Mouse (Mus musculus): ENCODE data around the gene Apol11b. TPM values are rescaled to one million over a fixed set of nuclear protein-coding genes. Genes with fewer than 3 reads are reported as not detected.

The Apol11b gene
- total RNA-seq, 1 experiment: not detected

- no peaks in the 10 kb centered on the region for H3K36me3 ChIP-seq (ENCODE audit: control insufficient read depth, insufficient read depth, low read length, poor library complexity, severe bottlenecking)
- no peaks in the 10 kb centered on the region for H3K4me1 ChIP-seq (ENCODE audit: control insufficient read depth in 2 of 2, insufficient read depth in 2 of 2, low read length in 2 of 2, poor library complexity in 1 of 2)
- in situ Hi-C loops (cut with MboI; ENCODE audit: low sequenced_read_pairs in 2 of 2, unreplicated experiment in 2 of 2): no loop called here
- no peaks in the 10 kb centered on the region for H3K9me3 ChIP-seq (ENCODE audit: control insufficient read depth, insufficient read depth, low read depth, low read length)
- DNase-seq (ENCODE audit: low read depth, low spot score): no peak
- H3K4me3 ChIP-seq (ENCODE audit: insufficient read depth in 1 of 2, low read depth in 1 of 2, low read length in 2 of 2, poor library complexity in 1 of 2, severe bottlenecking in 1 of 2): no peak overlapping the region
- no peak overlapping the region for H3K9ac ChIP-seq (ENCODE audit: insufficient read depth, low read depth, low read length, poor library complexity, severe bottlenecking)
- no peak for TF ChIP-seq CHD2 (IDR thresholded peaks at IDR 0.05; ENCODE audit: low read depth, low read length)
- TF ChIP-seq ZC3H11A (IDR thresholded peaks at IDR 0.05; ENCODE audit: borderline replicate concordance, low read depth, low read length): no peak
- no peak for TF ChIP-seq MAFK (IDR thresholded peaks at IDR 0.05; ENCODE audit: insufficient read depth, low read depth, low read length)
- TF ChIP-seq ZNF384 (IDR thresholded peaks at IDR 0.05; ENCODE audit: low read depth, low read length): no peak
- no peak for TF ChIP-seq HCFC1 (IDR thresholded peaks at IDR 0.05; ENCODE audit: borderline replicate concordance, insufficient read depth, low read length)
- no peak overlapping the region for H3K27ac ChIP-seq (ENCODE audit: insufficient read depth, low read depth, low read length, poor library complexity, severe bottlenecking)
Observed at GRCm38 (mm10) chr15:77587026-77587425, 56.1 kb downstream of the Apol11b start.

Other genes starting within 250 kb of the Apol11b start
- gene Apol7a, start 244.2 kb downstream of the Apol11b start, total RNA-seq (2012; rRNA removed): 0.11 and 0.27 TPM in 2 replicates
- gene Apol9a, start 232.2 kb downstream of the Apol11b start, total RNA-seq (2012; rRNA removed): not detected in 2 replicates
- 3.0 and 3.8 TPM in 2 replicates for gene Apol7b, start 195.8 kb downstream of the Apol11b start, total RNA-seq (2012; rRNA removed)
- gene Apol10a, start 166.2 kb downstream of the Apol11b start, total RNA-seq (2012; rRNA removed): not detected in 2 replicates
- gene Apol11a, start 135.0 kb downstream of the Apol11b start, total RNA-seq (2012; rRNA removed): not detected in 2 replicates
- gene Apol7c, start 110.0 kb downstream of the Apol11b start, total RNA-seq (2012; rRNA removed): not detected in 2 replicates
- gene 1700025B11Rik, start 81.4 kb downstream of the Apol11b start, total RNA-seq (2012; rRNA removed): not detected in 2 replicates
- 0.21 TPM in 1 of 2 replicates, not detected in the other for gene Apol10b, start 47.2 kb downstream of the Apol11b start, total RNA-seq (2012; rRNA removed)
- gene Gm36245, start 44.0 kb downstream of the Apol11b start, total RNA-seq (2012; rRNA removed): not detected in 2 replicates
- 0.13 TPM in 1 of 2 replicates, not detected in the other for gene Apol7e, start 55.6 kb upstream of the Apol11b start, total RNA-seq (2012; rRNA removed)
- gene Apol9b, start 85.8 kb upstream of the Apol11b start, total RNA-seq (2012; rRNA removed): not detected in 2 replicates
- gene Apol8, start 113.7 kb upstream of the Apol11b start, total RNA-seq (2012; rRNA removed): 1.8 and 3.1 TPM in 2 replicates
- gene Myh9, start 198.9 kb upstream of the Apol11b start, total RNA-seq (2012; rRNA removed): 146 and 152 TPM in 2 replicates